Mouse (Mus musculus) frontal cortex, postnatal 25 days (tissue): ENCODE measurements around the gene Olfr247.
"Not testable (repeated sequence)": the region's sequence is repeated elsewhere in the genome, so short reads cannot be mapped to it uniquely, and the experiment has no call there.

Experiments
- DNase-seq, 2 experiments: peaks; one replicate each; pipeline ENCODE4 v3.0.0; 2022; ENCODE audit warnings: low spot score in 2 of 2

The Olfr247 gene

GRCm38 (mm10) chr10:129976040-129976439, at the start of gene Olfr247:
Olfr247 (minus strand) TSS chr10:129976140.
- DNase-seq = not testable (repeated sequence)

DNA sequence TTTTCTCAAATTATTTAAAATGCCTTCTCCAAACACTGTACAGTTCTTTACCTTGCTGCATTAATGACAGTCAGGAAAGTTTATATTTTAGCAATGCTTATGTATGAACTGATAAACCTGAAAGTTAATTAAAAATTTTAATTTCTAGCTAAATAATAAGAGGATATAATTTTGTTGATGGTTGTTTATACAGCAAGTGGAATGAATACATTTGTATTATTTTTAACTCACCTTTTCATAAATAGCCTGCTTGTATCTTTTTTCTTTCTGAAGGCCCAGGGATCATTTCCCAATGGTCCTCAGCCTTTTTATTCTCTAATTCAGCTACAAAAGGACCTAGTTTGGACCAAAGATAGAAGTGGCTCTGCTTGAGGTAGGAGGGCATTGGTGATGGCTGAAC, 36.4 kb upstream of the Olfr247 start, which contains the start of gene Olfr820:
Gene Olfr820, plus strand, starts transcription at position 301 of the 400 bp plus-strand sequence.
- DNase-seq = no peak

GRCm38 (mm10) chr10:130005366-130005765, 29.4 kb upstream of the Olfr247 start:
- not testable (repeated sequence) for DNase-seq

DNA sequence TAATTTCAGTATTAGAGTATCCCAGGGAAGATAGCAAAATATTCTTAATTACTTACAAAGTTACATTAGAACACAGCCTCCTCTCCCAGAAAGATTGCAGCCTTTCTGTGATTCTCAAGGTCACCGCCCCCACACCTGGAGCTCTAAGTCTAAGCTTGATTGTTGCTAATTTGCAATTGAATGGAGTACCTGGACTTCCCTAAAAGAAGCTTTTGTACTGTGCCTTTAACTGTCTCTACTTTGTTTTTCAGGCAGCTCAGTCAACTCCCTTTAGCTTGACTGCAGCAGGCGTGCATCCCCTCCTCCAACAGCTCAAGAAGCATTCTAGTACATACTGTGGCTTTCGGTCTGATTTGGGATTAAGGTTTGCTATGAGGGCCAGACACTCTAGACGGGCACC, 28.2 kb upstream of the Olfr247 start:
- not testable (repeated sequence) for DNase-seq

- DNase-seq = not testable (repeated sequence)
Observed at GRCm38 (mm10) chr10:129984962-129985361, 9.0 kb upstream of the Olfr247 start, which contains the start of gene Gm10310. Gm10310 (minus strand) TSS chr10:129985062.

DNA sequence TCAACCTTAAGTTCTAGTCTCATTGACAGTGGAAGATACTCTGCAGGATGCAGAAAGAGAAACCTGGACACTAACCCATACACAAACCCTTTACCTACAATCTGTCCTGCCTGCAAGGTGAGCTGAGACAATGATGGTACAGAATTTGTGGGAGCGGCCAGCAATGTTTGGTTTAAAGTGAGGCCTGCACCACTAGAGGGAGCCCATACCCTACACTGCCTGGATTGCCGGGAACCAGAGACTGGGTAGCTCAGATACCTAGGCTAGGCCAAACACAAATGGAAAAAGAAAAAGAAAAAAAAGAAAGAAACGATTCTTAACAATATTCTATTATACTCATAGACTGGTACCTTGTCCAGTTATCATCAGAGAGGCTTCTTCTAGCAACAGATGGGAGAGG, 5.9 kb upstream of the Olfr247 start:
- not testable (repeated sequence) for DNase-seq

DNA sequence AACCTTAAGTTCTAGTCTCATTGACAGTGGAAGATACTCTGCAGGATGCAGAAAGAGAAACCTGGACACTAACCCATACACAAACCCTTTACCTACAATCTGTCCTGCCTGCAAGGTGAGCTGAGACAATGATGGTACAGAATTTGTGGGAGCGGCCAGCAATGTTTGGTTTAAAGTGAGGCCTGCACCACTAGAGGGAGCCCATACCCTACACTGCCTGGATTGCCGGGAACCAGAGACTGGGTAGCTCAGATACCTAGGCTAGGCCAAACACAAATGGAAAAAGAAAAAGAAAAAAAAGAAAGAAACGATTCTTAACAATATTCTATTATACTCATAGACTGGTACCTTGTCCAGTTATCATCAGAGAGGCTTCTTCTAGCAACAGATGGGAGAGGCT, 2.9 kb downstream of the Olfr247 start:
- DNase-seq = not testable (repeated sequence)

- not testable (repeated sequence) for DNase-seq
Observed at GRCm38 (mm10) chr10:129967166-129967565, 8.8 kb downstream of the Olfr247 start, which contains the start of gene Olfr819. Olfr819 (minus strand) TSS chr10:129967266.

- not testable (repeated sequence) for DNase-seq
Observed at GRCm38 (mm10) chr10:129966232-129966631, 9.7 kb downstream of the Olfr247 start.

- no peak for DNase-seq
Observed at GRCm38 (mm10) chr10:129949000-129949399, 26.9 kb downstream of the Olfr247 start, which contains the start of gene Olfr818. Olfr818 (minus strand) TSS chr10:129949100.
